Comparison of ENCODE assay signal across 9 mouse cellular contexts in the genomic region with DNA sequence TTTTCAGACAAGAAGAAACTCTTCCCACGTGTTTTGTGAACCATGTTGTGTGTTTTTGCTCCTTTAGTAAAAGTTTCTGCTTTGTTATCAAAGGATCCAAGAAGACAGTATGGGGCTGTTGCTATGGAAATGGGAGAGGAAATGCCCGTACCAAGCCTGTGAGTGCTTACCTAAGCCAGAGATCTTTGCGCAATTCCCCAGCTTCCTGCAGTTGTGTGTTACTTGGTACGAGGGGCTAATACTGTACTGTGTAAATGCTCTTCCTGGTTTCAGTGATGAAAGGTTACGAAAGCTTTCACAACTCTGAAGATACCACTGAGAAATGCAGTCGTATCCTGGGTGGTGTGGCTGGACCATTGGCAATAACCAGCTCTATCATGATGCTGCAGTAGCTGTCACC.
DNase-seq lines count a peak whose midpoint lies in the region; ATAC-seq and TF ChIP-seq lines count a peak whose summit lies in the region.
"Had no signal": no experiment of that assay in that cellular context is flagged by ENCODE, and none has a peak within 500 bp of the region (broad histone marks: within the 10 kb centered on the region; RNA-seq: fewer than 3 reads in every experiment).

No protein-coding gene starts in this region.

- WGBS in kidney, postnatal 0 days, result 64% methylated on average over 6 of the region's 6 CpGs

- H3K4me2 ChIP-seq in kidney, postnatal 0 days (ENCODE audit: low read length), result no peak overlapping the region
- H3K4me2 ChIP-seq: heart, embryonic 15.5 days had no signal

- H3K27me3 ChIP-seq in kidney, postnatal 0 days (ENCODE audit: insufficient read depth, low read length), result no peaks in the 10 kb centered on the region
- H3K27me3 ChIP-seq: heart, embryonic 15.5 days had no signal

- no peaks in the 10 kb centered on the region for H3K36me3 ChIP-seq in kidney, postnatal 0 days (ENCODE audit: insufficient read depth, low read length)
- H3K36me3 ChIP-seq: heart, embryonic 15.5 days had no signal

- H3K4me3 ChIP-seq in kidney, postnatal 0 days (replicated peaks; ENCODE audit: low read depth, low read length), result no peak overlapping the region
- H3K4me3 ChIP-seq: heart, embryonic 15.5 days had no signal

- H3K9ac ChIP-seq in kidney, postnatal 0 days (ENCODE audit: low read depth, low read length), result no peak overlapping the region
- H3K9ac ChIP-seq: heart, embryonic 15.5 days had no signal

- TF ChIP-seq CTCF in kidney, postnatal 0 days (IDR thresholded peaks at IDR 0.05; ENCODE audit: low read depth), result no peak

- peak; percentile 19 for DNase-seq in kidney, postnatal 0 days (ENCODE audit: low spot score)
- DNase-seq in kidney, adult 8-10 months, result no peak
- DNase-seq in NIH3T3 (ENCODE audit: low read depth), result peak; percentile 10
- DNase-seq in induced T-regulatory cell, adult 2 months (ENCODE audit: low read depth), result peak; percentile 53
- no peak for DNase-seq in adipocyte (ENCODE audit: low spot score)
- DNase-seq in right cerebral cortex, postnatal 36 days (ENCODE audit: low spot score in 2 of 2), result no peak

- no peaks in the 10 kb centered on the region for H3K9me3 ChIP-seq in kidney, postnatal 0 days (replicated peaks; ENCODE audit: low read length)
- H3K9me3 ChIP-seq: heart, embryonic 15.5 days had no signal

- no peak for ATAC-seq in kidney, postnatal 0 days (replicated peaks; ENCODE audit: low FRiP score, low read depth)
- ATAC-seq in megakaryocyte, adult 5-6 weeks (ENCODE audit: poor library complexity, severe bottlenecking), result peak; percentile 86
- ATAC-seq in erythroid progenitor cell, adult 5-6 weeks (replicated peaks; ENCODE audit: low FRiP score, poor library complexity, severe bottlenecking), result no peak

- no peaks in the 10 kb centered on the region for H3K4me1 ChIP-seq in kidney, postnatal 0 days (replicated peaks; ENCODE audit: insufficient read depth, low read length)

- H3K27ac ChIP-seq in kidney, postnatal 0 days, result no peak overlapping the region
- H3K27ac ChIP-seq: heart, embryonic 15.5 days had no signal

Comparison
In these comparisons a context has a peak if more than half of its experiments do, and no peak if none do; other contexts are left out.
1. DNase-seq: peak in kidney, postnatal 0 days (single experiment), NIH3T3 (single experiment) and induced T-regulatory cell, adult 2 months (single experiment); none in kidney, adult 8-10 months (0 of 2), adipocyte (single experiment) and right cerebral cortex, postnatal 36 days (0 of 2).